Mouse (Mus musculus): ENCODE measurements at regions not wholly inside any gene's neighbourhood (a gene's known extent, or its start where the extent isn't known, plus 50 kb on each side); places are given as distances from the start of the nearest gene placed in this dataset.
A peak's percentile ranks its signal among the peaks of the same experiment; 100 is the strongest.

DNA sequence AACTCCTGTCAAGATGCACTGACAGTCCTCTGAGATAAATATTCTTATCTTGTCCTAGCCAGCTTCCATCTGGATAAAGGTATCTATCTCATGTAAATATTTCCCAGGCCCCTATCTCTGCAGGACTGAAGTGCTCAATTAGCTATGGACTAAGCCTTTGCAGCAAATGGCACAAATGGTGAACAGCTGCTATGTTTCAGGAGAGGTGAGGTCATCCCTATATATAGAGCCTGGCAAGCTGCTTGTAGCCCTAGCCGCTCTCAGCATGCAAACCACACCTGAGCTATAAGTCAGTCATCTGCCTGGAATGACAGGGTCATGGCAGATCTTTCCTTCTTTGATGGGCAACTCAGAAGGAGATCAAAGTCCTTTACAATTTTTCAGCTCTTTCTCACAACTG is 294.9 kb upstream of the Agtr1b start:
- Histone ChIP-seq H3K27ac (replicated peaks in 1 of 2; ENCODE audit: control insufficient read depth in 1 of 2, insufficient read depth in 1 of 2, low read depth in 2 of 2, low read length in 2 of 2) (peak overlapping the region in 1 of 2 experiments; percentile 62; a peak in 2 of 4 replicates), H3K36me3 (ENCODE audit: control insufficient read depth, insufficient read depth, low read length) (no peaks in the 10 kb centered on the region), H3K4me2 (ENCODE audit: low read length) (no peak overlapping the region), H3K9ac (ENCODE audit: low read length) (peak overlapping the region; percentile 11; the same call in 1 of the 2 replicates), H3K4me3 (ENCODE audit: control insufficient read depth in 1 of 2, insufficient read depth in 1 of 2, low read depth in 1 of 2, low read length in 2 of 2) (no peak overlapping the region), H3K9me3 (ENCODE audit: control insufficient read depth, low read length) (no peaks in the 10 kb centered on the region), H3K27me3 (ENCODE audit: control insufficient read depth, insufficient read depth, low read length) (no peaks in the 10 kb centered on the region), H3K4me1 (ENCODE audit: control insufficient read depth in 2 of 2, insufficient read depth in 2 of 2, low read length in 2 of 2) (peaks cover 0 to 10% of the 10 kb centered on the region in 2 experiments; a peak in 3 of 4 replicates)
- WGBS, result 4% methylated on average over 1 of the region's 1 CpGs
- ATAC-seq (ENCODE audit: insufficient number of reproducible peaks, insufficient read depth, low FRiP score, low read depth), result peak; percentile 81

- H3K9me3 ChIP-seq (ENCODE audit: control insufficient read depth, low read length), result no peaks in the 10 kb centered on the region
- H3K36me3 ChIP-seq (ENCODE audit: control insufficient read depth, insufficient read depth, low read length), result no peaks in the 10 kb centered on the region
- no peaks in the 10 kb centered on the region for H3K4me1 ChIP-seq (ENCODE audit: control insufficient read depth in 2 of 2, insufficient read depth in 2 of 2, low read length in 2 of 2)
- no peak overlapping the region for H3K4me3 ChIP-seq (ENCODE audit: control insufficient read depth in 1 of 2, insufficient read depth in 1 of 2, low read depth in 1 of 2, low read length in 2 of 2)
- no peaks in the 10 kb centered on the region for H3K27me3 ChIP-seq (ENCODE audit: control insufficient read depth, insufficient read depth, low read length)
- no peak overlapping the region for H3K27ac ChIP-seq (replicated peaks in 1 of 2; ENCODE audit: control insufficient read depth in 1 of 2, insufficient read depth in 1 of 2, low read depth in 2 of 2, low read length in 2 of 2)
- H3K4me2 ChIP-seq (ENCODE audit: low read length), result no peak overlapping the region
- no peak for ATAC-seq (ENCODE audit: insufficient number of reproducible peaks, insufficient read depth, low FRiP score, low read depth)
- 16% methylated on average over 1 of the region's 1 CpGs for WGBS
- no peak overlapping the region for H3K9ac ChIP-seq (ENCODE audit: low read length)
Observed at GRCm38 (mm10) chr3:20655345-20655744, 288.4 kb upstream of the Agtr1b start.

Measured in heart, embryonic 14.5 days (tissue).